Mouse (Mus musculus): ENCODE measurements around the gene Il12rb2.

GRCm38 (mm10) chr6:67243765-67244420 lies 132.1 kb downstream of the Il12rb2 start:
- no peak for TF ChIP-seq GATA1 (IDR thresholded peaks at IDR 0.05; ENCODE audit: borderline replicate concordance, low read length)
- no peak for TF ChIP-seq FLI1 (IDR thresholded peaks at IDR 0.05; ENCODE audit: low read length)

All from megakaryocyte, embryonic 14.5 days (primary cell).